Mouse (Mus musculus) hindbrain, embryonic 14.5 days (tissue): Measurements from ENCODE around the gene Lgi4. TPM values are rescaled to one million over a fixed set of nuclear protein-coding genes. Genes with fewer than 3 reads are reported as not detected.
A peak's percentile ranks its signal among the peaks of the same experiment; 100 is the strongest.

ENCODE experiments used
- ATAC-seq: fragments of 200-750 bp; cut with Nextera tagmentation; 2 replicates; pipeline ENCODE4 v1.8.0; 2017; ENCODE audit warnings: moderate number of reproducible peaks, mild to moderate bottlenecking, moderate TSS enrichment, moderate library complexity; ENCODE audit not compliant: low FRiP score
- DNase-seq: peaks from one replicate; pipeline ENCODE4 v3.0.0-alpha.2; 2015; ENCODE audit warnings: low spot score
- H3K27ac ChIP-seq: fragments of 300-500 bp; sonication (generic); 2 replicates; pipeline ENCODE4 v1.5.1; 2014; ENCODE audit warnings: mild to moderate bottlenecking, moderate library complexity
- H3K27me3 ChIP-seq: fragments of 300-500 bp; sonication (generic); 2 replicates; pipeline ENCODE4 v1.6.1; 2014; ENCODE audit warnings: mild to moderate bottlenecking, low read length, mixed read lengths; ENCODE audit not compliant: control insufficient read depth, insufficient read depth
- H3K36me3 ChIP-seq: fragments of 300-500 bp; sonication (generic); replicated peaks from 2 replicates; pipeline ENCODE4 v1.6.1; 2014; ENCODE audit not compliant: control insufficient read depth, insufficient read depth
- H3K4me1 ChIP-seq: fragments of 300-500 bp; sonication (generic); replicated peaks from 2 replicates; pipeline ENCODE4 v1.6.1; 2014; ENCODE audit warnings: antibody characterized with exemption, low read length, mixed read lengths; ENCODE audit not compliant: control insufficient read depth, insufficient read depth
- H3K4me2 ChIP-seq: fragments of 300-500 bp; sonication (generic); replicated peaks from 2 replicates; pipeline ENCODE4 v1.6.1; 2014; ENCODE audit warnings: mild to moderate bottlenecking, moderate library complexity
- H3K4me3 ChIP-seq: fragments of 300-500 bp; sonication (generic); replicated peaks from 2 replicates; pipeline ENCODE4 v1.5.1; 2014; ENCODE audit warnings: mild to moderate bottlenecking, low read length
- H3K9ac ChIP-seq: fragments of 300-500 bp; sonication (generic); 2 replicates; pipeline ENCODE4 v1.6.1; 2014
- H3K9me3 ChIP-seq: fragments of 300-500 bp; sonication (generic); 2 replicates; pipeline ENCODE4 v1.6.1; 2016; ENCODE audit warnings: low read length; ENCODE audit not compliant: control insufficient read depth
- WGBS: fragments of 180-500 bp; shearing (Covaris S2); extraction: QIAGEN DNeasy Blood & Tissue Kit; methylation state at CpG from one replicate; pipeline ENCODE4 v1.1.7; 2014; 5-methylcytosine and 5-hydroxymethylcytosine counted together
- polyA plus RNA-seq: library from polyadenylated mRNA; unstranded; fragments of >200 nt; fragmentation: Nextera tagmentation; extraction: Ambion mirVana; gene quantifications from 2 replicates; pipeline ENCODE4 v1.2.1, GENCODE M21; 2014

The Lgi4 gene
- polyA plus RNA-seq, 1 experiment from 2014 or later = 0.28 TPM

DNA sequence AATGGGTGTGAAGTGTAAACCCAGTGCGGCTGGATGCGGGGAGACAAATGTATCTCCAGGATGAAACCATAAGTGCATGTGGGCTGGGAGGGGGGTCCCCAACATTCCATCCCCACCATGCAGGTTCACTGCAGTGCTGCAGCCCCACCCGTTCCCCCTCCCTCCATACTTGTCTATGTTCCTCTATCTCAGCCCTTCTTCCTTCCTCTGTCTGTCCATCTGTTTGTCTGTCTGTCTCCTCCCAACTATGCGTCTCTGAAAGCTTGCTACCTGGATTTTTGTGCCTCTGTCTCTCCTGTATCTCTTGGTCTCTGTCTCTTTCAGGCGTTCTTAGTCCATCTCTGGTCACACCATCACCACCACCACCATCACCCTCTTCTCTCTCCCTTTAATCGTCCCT, 8.7 kb upstream of the Lgi4 start:
- DNase-seq = no peak
- no peak for ATAC-seq
- peak overlapping the region; percentile 54; the same call in 1 of the 2 replicates for H3K27ac ChIP-seq
- peaks cover 38% of the 10 kb centered on the region for H3K4me1 ChIP-seq
- peak overlapping the region; percentile 40 for H3K4me3 ChIP-seq
- H3K36me3 ChIP-seq = no peaks in the 10 kb centered on the region
- peaks cover 39% of the 10 kb centered on the region for H3K27me3 ChIP-seq
- WGBS = 4% methylated on average over 6 of the region's 6 CpGs
- H3K9ac ChIP-seq = peak overlapping the region; percentile 62
- no peaks in the 10 kb centered on the region for H3K9me3 ChIP-seq
- H3K4me2 ChIP-seq = peak overlapping the region; percentile 56

DNA sequence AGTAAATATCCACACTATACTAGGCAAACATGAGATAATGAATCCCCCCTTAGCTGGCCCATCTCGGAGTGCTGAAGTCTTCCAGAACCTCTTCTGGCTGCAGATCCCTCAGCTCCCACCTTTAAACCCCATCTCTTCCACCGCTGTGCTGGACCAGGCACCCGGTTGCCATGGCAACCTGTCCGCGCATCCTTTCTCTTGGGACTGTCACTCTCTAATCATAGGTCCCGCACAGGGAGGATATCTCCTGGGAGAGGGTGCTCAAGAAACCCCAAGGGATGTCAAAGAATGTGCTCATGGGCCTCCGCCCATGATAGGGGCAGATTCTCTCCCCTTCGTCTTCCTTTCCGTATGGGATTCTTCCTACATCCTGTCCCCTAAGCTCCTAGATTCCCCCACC, 8.2 kb upstream of the Lgi4 start:
- Histone ChIP-seq H3K36me3 (no peaks in the 10 kb centered on the region), H3K9ac (peak overlapping the region; percentile 62), H3K9me3 (no peaks in the 10 kb centered on the region), H3K4me1 (peaks cover 38% of the 10 kb centered on the region), H3K4me3 (peak overlapping the region; percentile 40), H3K27me3 (peaks cover 37% of the 10 kb centered on the region), H3K27ac (no peak overlapping the region), H3K4me2 (peak overlapping the region; percentile 56)
- 2% methylated on average over 9 of the region's 9 CpGs for WGBS
- ATAC-seq = no peak
- DNase-seq = peak; percentile 61

GRCm38 (mm10) chr7:31051321-31052021, 7.7 kb upstream of the Lgi4 start, which contains the start of gene Fxyd7:
Fxyd7 (minus strand) TSS chr7:31051467.
- peak within 1 kb of the TSS; percentile 40 for H3K4me3 ChIP-seq
- peak within 1 kb of the TSS; percentile 54; the same call in 1 of the 2 replicates for H3K27ac ChIP-seq
- H3K4me1 ChIP-seq = peaks cover 38% of the 10 kb centered on the region
- H3K4me2 ChIP-seq = peak within 1 kb of the TSS; percentile 56
- no peaks in the 10 kb centered on the region for H3K36me3 ChIP-seq
- 1% methylated on average over 27 of the region's 28 CpGs for WGBS
- no peaks in the 10 kb centered on the region for H3K9me3 ChIP-seq
- H3K27me3 ChIP-seq = peaks cover 37% of the 10 kb centered on the region
- ATAC-seq = 0 out of 2 replicates have a peak, but pooled peaks have one; percentile 21
- DNase-seq = no peak
- H3K9ac ChIP-seq = peak within 1 kb of the TSS; percentile 62

- H3K4me2 ChIP-seq = peak overlapping the region; percentile 56
- H3K36me3 ChIP-seq = no peaks in the 10 kb centered on the region
- ATAC-seq (no peak), DNase-seq (no peak)
- H3K27me3 ChIP-seq = peaks cover 37% of the 10 kb centered on the region
- peak overlapping the region; percentile 40; the same call in 1 of the 2 replicates for H3K4me3 ChIP-seq
- 2% methylated on average over 22 of the region's 22 CpGs for whole genome bisulfite sequencing
- no peaks in the 10 kb centered on the region for H3K9me3 ChIP-seq
- no peak overlapping the region for H3K27ac ChIP-seq
- peaks cover 38% of the 10 kb centered on the region for H3K4me1 ChIP-seq
- H3K9ac ChIP-seq = no peak overlapping the region
Observed at GRCm38 (mm10) chr7:31052251-31052635, 6.9 kb upstream of the Lgi4 start.

DNA sequence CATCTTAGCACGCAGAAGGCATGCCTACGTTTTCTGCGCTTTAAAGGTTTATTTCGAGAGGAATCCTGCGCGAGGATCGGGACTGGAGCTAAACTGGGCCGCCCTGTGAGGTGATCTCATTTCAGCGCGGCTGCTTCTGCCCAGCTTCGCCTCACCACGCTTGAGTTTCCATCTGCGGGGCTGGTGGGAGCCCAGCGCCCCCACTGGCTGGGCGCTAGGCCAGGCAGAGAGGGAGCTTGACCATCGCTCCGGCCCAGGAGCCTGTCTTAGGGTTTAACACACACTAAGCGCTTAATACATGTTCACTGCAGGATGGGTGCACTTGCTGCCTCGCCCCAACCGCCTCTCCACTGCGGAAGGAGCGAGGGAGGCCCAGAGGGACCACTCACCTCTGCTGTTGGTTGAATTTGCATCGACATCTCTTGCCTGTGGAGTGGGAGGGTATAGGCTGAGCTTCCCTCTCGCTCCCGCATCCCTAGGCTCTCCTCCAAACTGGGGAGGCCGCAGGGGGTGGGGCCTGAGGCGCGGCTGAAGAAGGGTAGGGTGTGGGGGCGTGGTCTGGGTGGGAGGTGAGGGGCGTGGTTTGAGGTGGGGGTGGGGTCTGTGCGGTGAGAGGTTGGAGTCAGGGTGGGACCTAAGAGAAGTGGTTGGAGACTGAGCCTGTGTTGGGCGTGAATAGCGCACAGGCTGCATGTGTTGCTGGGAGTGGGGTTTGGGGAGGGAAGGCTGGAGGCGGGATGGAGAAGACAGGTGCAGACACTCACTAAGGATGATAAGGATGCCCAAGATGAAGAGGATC, 6.3 kb upstream of the Lgi4 start:
- Histone ChIP-seq H3K27ac (no peak overlapping the region), H3K4me2 (peak overlapping the region; percentile 56), H3K4me1 (peaks cover 38% of the 10 kb centered on the region), H3K9ac (no peak overlapping the region), H3K27me3 (peaks cover 37% of the 10 kb centered on the region), H3K4me3 (peak overlapping the region; percentile 40; the same call in 1 of the 2 replicates), H3K9me3 (no peaks in the 10 kb centered on the region), H3K36me3 (no peaks in the 10 kb centered on the region)
- ATAC-seq (peak; percentile 12; the same call in 1 of the 2 replicates), DNase-seq (peak; percentile 34)
- under 1% methylated on average over 34 of the region's 34 CpGs for WGBS

DNA sequence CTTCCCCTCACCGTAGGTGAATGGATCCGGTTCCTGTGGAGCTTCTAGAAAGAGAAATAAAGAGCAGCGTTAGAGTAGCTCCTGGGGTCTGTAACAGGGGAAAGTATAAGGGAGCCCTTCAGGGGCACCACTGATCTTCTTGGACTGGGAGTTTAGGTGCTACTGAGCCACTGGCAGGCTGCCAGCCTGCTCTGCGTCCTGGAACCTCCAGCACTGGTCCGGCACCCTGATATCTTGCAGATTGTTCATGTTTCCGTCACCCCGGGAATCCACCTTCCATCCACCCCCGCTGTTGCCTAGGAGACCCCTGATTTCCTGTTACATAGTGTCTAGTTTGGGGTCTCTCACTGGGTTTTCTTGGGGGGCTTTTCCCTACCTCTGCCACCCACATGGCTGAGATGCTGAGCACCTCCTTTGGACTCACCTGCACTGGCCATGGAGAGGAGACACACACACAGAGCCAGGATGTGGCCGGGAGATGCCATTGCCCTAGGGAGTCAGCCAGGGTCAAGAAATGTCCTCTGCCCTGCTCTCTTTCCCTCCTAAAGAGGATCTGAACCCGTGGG, 5.2 kb upstream of the Lgi4 start:
- H3K4me1 ChIP-seq = peaks cover 36% of the 10 kb centered on the region
- no peak overlapping the region for H3K4me2 ChIP-seq
- WGBS = 30% methylated on average over 10 of the region's 10 CpGs
- H3K27me3 ChIP-seq = peaks cover 37% of the 10 kb centered on the region
- ATAC-seq (no peak), DNase-seq (no peak)
- H3K27ac ChIP-seq = no peak overlapping the region
- no peaks in the 10 kb centered on the region for H3K36me3 ChIP-seq
- no peak overlapping the region for H3K9ac ChIP-seq
- H3K9me3 ChIP-seq = no peaks in the 10 kb centered on the region
- no peak overlapping the region for H3K4me3 ChIP-seq

DNA sequence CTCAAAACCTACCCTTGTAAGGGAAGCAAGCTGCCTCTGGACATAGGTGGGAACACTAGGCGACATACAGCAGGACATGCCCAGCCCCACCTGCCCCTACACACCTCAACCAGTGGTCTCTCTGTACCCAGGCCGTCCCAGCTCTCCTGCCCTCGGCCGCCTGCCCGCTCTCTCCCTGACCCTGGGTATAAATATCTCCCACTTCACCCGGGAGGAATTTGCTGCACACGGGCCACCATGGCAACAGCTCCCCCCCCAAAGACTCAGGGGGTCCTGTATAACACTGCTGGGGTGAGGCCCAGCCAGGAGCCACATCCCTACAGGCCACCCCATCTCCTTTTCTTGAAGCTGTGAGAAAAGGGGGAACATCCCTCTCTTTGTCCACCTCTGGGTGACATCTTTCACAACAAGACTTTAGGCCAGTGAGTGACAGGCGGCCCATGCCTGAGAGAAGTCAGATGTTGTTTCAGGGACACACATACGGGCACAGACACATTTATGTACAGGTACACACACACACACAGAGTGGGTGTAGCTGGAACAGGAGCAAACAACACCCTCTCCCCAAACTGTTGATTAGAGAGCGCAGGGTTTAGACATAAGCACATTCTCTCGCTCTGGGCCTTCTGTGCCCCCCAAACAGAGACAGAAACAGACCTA, 4.4 kb upstream of the Lgi4 start:
- peaks cover 37% of the 10 kb centered on the region for H3K27me3 ChIP-seq
- DNase-seq (no peak), ATAC-seq (no peak)
- no peak overlapping the region for H3K4me3 ChIP-seq
- no peak overlapping the region for H3K9ac ChIP-seq
- WGBS = 39% methylated on average over 11 of the region's 11 CpGs
- no peak overlapping the region; the same call in 1 of the 2 replicates for H3K27ac ChIP-seq
- no peaks in the 10 kb centered on the region for H3K36me3 ChIP-seq
- peaks cover 28% of the 10 kb centered on the region; the same call in 1 of the 2 replicates for H3K4me1 ChIP-seq
- H3K9me3 ChIP-seq = no peaks in the 10 kb centered on the region
- peak overlapping the region; percentile 18 for H3K4me2 ChIP-seq

DNA sequence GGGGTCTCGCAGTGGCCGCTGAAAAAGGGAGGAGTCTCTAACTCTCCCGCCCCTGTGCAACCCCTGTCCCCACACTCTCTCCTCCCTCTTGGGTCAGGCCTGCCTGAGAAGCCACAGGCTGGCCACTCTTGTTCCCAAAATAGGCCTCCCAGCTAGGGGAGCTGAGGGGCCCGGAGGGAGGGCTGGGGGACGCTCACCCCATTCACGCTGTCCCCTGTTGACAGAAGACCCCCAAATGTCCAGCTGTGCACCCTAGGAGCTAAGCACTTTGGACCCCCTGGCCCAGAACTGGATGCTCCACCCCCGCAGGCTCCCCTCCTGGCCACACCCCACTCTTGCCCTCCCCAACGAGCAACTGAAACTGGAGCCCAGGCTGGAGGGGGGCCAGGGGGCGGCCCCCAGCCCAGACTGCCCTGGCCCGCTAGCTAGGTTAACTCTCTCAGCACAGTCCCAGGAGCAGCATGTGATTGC, 3.8 kb upstream of the Lgi4 start:
- no peak for DNase-seq
- H3K27ac ChIP-seq = no peak overlapping the region
- no peak overlapping the region for H3K9ac ChIP-seq
- 5% methylated on average over 10 of the region's 10 CpGs for whole genome bisulfite sequencing
- no peaks in the 10 kb centered on the region for H3K36me3 ChIP-seq
- ATAC-seq = peak; percentile 15; the same call in 1 of the 2 replicates
- no peaks in the 10 kb centered on the region for H3K9me3 ChIP-seq
- H3K4me1 ChIP-seq = peaks cover 22% of the 10 kb centered on the region; the same call in 1 of the 2 replicates
- peak overlapping the region; percentile 18; the same call in 1 of the 2 replicates for H3K4me2 ChIP-seq
- no peak overlapping the region for H3K4me3 ChIP-seq
- peaks cover 33% of the 10 kb centered on the region for H3K27me3 ChIP-seq
